Mouse (Mus musculus) stomach, embryonic 15.5 days (tissue): ENCODE measurements around the gene Tomm20. TPM values are rescaled to one million over a fixed set of nuclear protein-coding genes. Genes with fewer than 3 reads are reported as not detected.
"Not testable (repeated sequence)": the region's sequence is repeated elsewhere in the genome, so short reads cannot be mapped to it uniquely, and the experiment has no call there.

ENCODE experiments used
- ATAC-seq: fragments of 200-750 bp; cut with Nextera tagmentation; 2 replicates; pipeline ENCODE4 v1.8.0; 2017; ENCODE audit warnings: low read depth, moderate number of reproducible peaks, moderate TSS enrichment; ENCODE audit not compliant: insufficient read depth, low FRiP score
- H3K27ac ChIP-seq: fragments of 300-500 bp; sonication (generic); 2 replicates; pipeline ENCODE4 v1.5.1; 2015; ENCODE audit warnings: mild to moderate bottlenecking, inconsistent platforms
- H3K27me3 ChIP-seq: fragments of 300-500 bp; sonication (generic); replicated peaks from 2 replicates; pipeline ENCODE4 v1.6.1; 2015; ENCODE audit warnings: inconsistent platforms
- H3K36me3 ChIP-seq: fragments of 300-500 bp; sonication (generic); 2 replicates; pipeline ENCODE4 v1.6.1; 2015; ENCODE audit warnings: inconsistent platforms
- H3K4me1 ChIP-seq: fragments of 300-500 bp; sonication (generic); 2 replicates; pipeline ENCODE4 v1.6.1; 2015; ENCODE audit warnings: inconsistent platforms
- H3K4me2 ChIP-seq: fragments of 300-500 bp; sonication (generic); 2 replicates; pipeline ENCODE4 v1.6.1; 2015; ENCODE audit warnings: mild to moderate bottlenecking, inconsistent platforms
- H3K4me3 ChIP-seq: fragments of 300-500 bp; sonication (generic); replicated peaks from 2 replicates; pipeline ENCODE4 v1.5.1; 2015; ENCODE audit warnings: inconsistent platforms
- H3K9ac ChIP-seq: fragments of 300-500 bp; sonication (generic); 2 replicates; pipeline ENCODE4 v1.6.1; 2015; ENCODE audit warnings: inconsistent platforms
- H3K9me3 ChIP-seq: fragments of 300-500 bp; sonication (generic); 2 replicates; pipeline ENCODE4 v1.6.1; 2016; ENCODE audit warnings: inconsistent platforms
- WGBS: fragments of 180-500 bp; shearing (Covaris S2); methylation state at CpG from one replicate; pipeline ENCODE4 v1.1.7; 2015; 5-methylcytosine and 5-hydroxymethylcytosine counted together
- polyA plus RNA-seq: library from polyadenylated mRNA; unstranded; fragments of >200 nt; fragmentation: Nextera tagmentation; extraction: Ambion mirVana; gene quantifications from 2 replicates; pipeline ENCODE4 v1.2.1, GENCODE M21; 2015

Gene Tomm20
- polyA plus RNA-seq, 1 experiment from 2014 or later = 226 TPM

GRCm38 (mm10) chr8:126901049-126901448 lies 44.6 kb downstream of the Tomm20 start:
- no peak overlapping the region for H3K4me3 ChIP-seq
- no peak for ATAC-seq
- H3K9me3 ChIP-seq = no peaks in the 10 kb centered on the region
- no peaks in the 10 kb centered on the region for H3K27me3 ChIP-seq
- peaks cover 4% of the 10 kb centered on the region; the same call in 1 of the 2 replicates for H3K4me1 ChIP-seq
- H3K9ac ChIP-seq = no peak overlapping the region
- whole genome bisulfite sequencing = 42% methylated on average over 2 of the region's 2 CpGs
- no peak overlapping the region for H3K27ac ChIP-seq
- no peaks in the 10 kb centered on the region for H3K36me3 ChIP-seq
- no peak overlapping the region for H3K4me2 ChIP-seq

GRCm38 (mm10) chr8:126895133-126895532 lies 50.5 kb downstream of the Tomm20 start:
- no peaks in the 10 kb centered on the region for H3K36me3 ChIP-seq
- ATAC-seq = no peak
- no peaks in the 10 kb centered on the region for H3K4me1 ChIP-seq
- H3K9me3 ChIP-seq = no peaks in the 10 kb centered on the region
- H3K27ac ChIP-seq = no peak overlapping the region
- H3K27me3 ChIP-seq = no peaks in the 10 kb centered on the region
- no peak overlapping the region for H3K4me2 ChIP-seq
- H3K9ac ChIP-seq = no peak overlapping the region
- 37% methylated on average over 6 of the region's 6 CpGs for WGBS
- no peak overlapping the region for H3K4me3 ChIP-seq

- H3K27me3 ChIP-seq = no peaks in the 10 kb centered on the region
- H3K9me3 ChIP-seq = no peaks in the 10 kb centered on the region
- no peaks in the 10 kb centered on the region for H3K36me3 ChIP-seq
- no peak overlapping the region for H3K4me2 ChIP-seq
- ATAC-seq = no peak
- WGBS = 81% methylated on average over 3 of the region's 3 CpGs
- no peak overlapping the region for H3K9ac ChIP-seq
- peaks cover 27% of the 10 kb centered on the region for H3K4me1 ChIP-seq
- peak overlapping the region; percentile 90 for H3K27ac ChIP-seq
- no peak overlapping the region for H3K4me3 ChIP-seq
Observed at GRCm38 (mm10) chr8:126887639-126888006, 58.0 kb downstream of the Tomm20 start.

GRCm38 (mm10) chr8:126886741-126887638 lies 58.7 kb downstream of the Tomm20 start:
- H3K27me3 ChIP-seq = no peaks in the 10 kb centered on the region
- no peaks in the 10 kb centered on the region for H3K36me3 ChIP-seq
- no peak overlapping the region for H3K4me3 ChIP-seq
- no peak overlapping the region for H3K9ac ChIP-seq
- H3K4me1 ChIP-seq = peaks cover 27% of the 10 kb centered on the region
- WGBS = 49% methylated on average over 8 of the region's 8 CpGs
- H3K4me2 ChIP-seq = no peak overlapping the region; the same call in 1 of the 2 replicates
- peak overlapping the region; percentile 90 for H3K27ac ChIP-seq
- ATAC-seq = peak; percentile 57; the same call in 1 of the 2 replicates
- no peaks in the 10 kb centered on the region for H3K9me3 ChIP-seq

GRCm38 (mm10) chr8:126885554-126886485 lies 59.8 kb downstream of the Tomm20 start:
- Histone ChIP-seq H3K9me3 (no peaks in the 10 kb centered on the region), H3K4me1 (peaks cover 27% of the 10 kb centered on the region), H3K36me3 (no peaks in the 10 kb centered on the region), H3K9ac (no peak overlapping the region), H3K27ac (peak overlapping the region; percentile 90), H3K4me3 (no peak overlapping the region), H3K27me3 (no peaks in the 10 kb centered on the region), H3K4me2 (no peak overlapping the region)
- 62% methylated on average over 13 of the region's 13 CpGs for WGBS
- ATAC-seq = no peak

GRCm38 (mm10) chr8:126884202-126884926 lies 61.3 kb downstream of the Tomm20 start:
- Histone ChIP-seq H3K27ac (no peak overlapping the region), H3K9me3 (no peaks in the 10 kb centered on the region), H3K9ac (no peak overlapping the region), H3K4me1 (peaks cover 27% of the 10 kb centered on the region), H3K4me2 (no peak overlapping the region), H3K36me3 (no peaks in the 10 kb centered on the region), H3K4me3 (no peak overlapping the region), H3K27me3 (no peaks in the 10 kb centered on the region)
- 44% methylated on average over 6 of the region's 6 CpGs for WGBS
- ATAC-seq = no peak

- Histone ChIP-seq H3K27me3 (no peaks in the 10 kb centered on the region), H3K9me3 (no peaks in the 10 kb centered on the region), H3K36me3 (no peaks in the 10 kb centered on the region), H3K9ac (no peak overlapping the region), H3K4me1 (peaks cover 27% of the 10 kb centered on the region), H3K4me3 (no peak overlapping the region), H3K27ac (no peak overlapping the region), H3K4me2 (no peak overlapping the region)
- 65% methylated on average over 5 of the region's 5 CpGs for WGBS
- no peak for ATAC-seq
Observed at GRCm38 (mm10) chr8:126883752-126884151, 61.9 kb downstream of the Tomm20 start.

- H3K9ac ChIP-seq, H3K4me2 ChIP-seq, H3K27me3 ChIP-seq, H3K27ac ChIP-seq, H3K4me3 ChIP-seq, ATAC-seq, H3K9me3 ChIP-seq, H3K36me3 ChIP-seq: not testable (repeated sequence)
- WGBS = 97% methylated on average over 1 of the region's 1 CpGs
- H3K4me1 ChIP-seq = peaks cover 27% of the 10 kb centered on the region
Observed at GRCm38 (mm10) chr8:126882586-126882985, 63.1 kb downstream of the Tomm20 start.

- Histone ChIP-seq H3K4me1 (peaks cover 18% of the 10 kb centered on the region), H3K4me3 (no peak overlapping the region), H3K27ac (no peak overlapping the region), H3K4me2 (no peak overlapping the region), H3K9ac (no peak overlapping the region), H3K27me3 (no peaks in the 10 kb centered on the region), H3K9me3 (no peaks in the 10 kb centered on the region), H3K36me3 (no peaks in the 10 kb centered on the region)
- ATAC-seq = no peak
- WGBS = 85% methylated on average over 4 of the region's 4 CpGs
Observed at GRCm38 (mm10) chr8:126881641-126882140, 64.0 kb downstream of the Tomm20 start.
